Mouse (Mus musculus) MEL (cell line): ENCODE measurements around the gene Lect2.

Experiments
- CHD2 ChIP-seq: IDR thresholded peaks from 2 replicates; pipeline ENCODE4 v1.6.1; 2011; ENCODE audit warnings: low read length, improper control_type of control experiment
- CTCF ChIP-seq, 3 experiments: IDR thresholded peaks in 2 of 3; conservative IDR thresholded peaks in 1 of 3; 2 replicates each; pipeline ENCODE4 v1.5.1; 2011 to 2012; ENCODE audit warnings: low read length in 3 of 3, low read depth in 2 of 3, mild to moderate bottlenecking in 2 of 3, improper control_type of control experiment in 1 of 3, inconsistent platforms in 1 of 3, mixed read lengths in 1 of 3, moderate library complexity in 1 of 3; ENCODE audit not compliant: control insufficient read depth in 1 of 3, insufficient read depth in 1 of 3, poor library complexity in 1 of 3, severe bottlenecking in 1 of 3
- EP300 ChIP-seq, 2 experiments: IDR thresholded peaks; 2 replicates each; pipeline ENCODE4 v1.6.1; 2011; ENCODE audit warnings: improper control_type of control experiment in 2 of 2, low read length in 2 of 2, low read depth in 1 of 2, mild to moderate bottlenecking in 1 of 2
- MAX ChIP-seq: IDR thresholded peaks from 2 replicates; pipeline ENCODE4 v1.6.1; 2011; ENCODE audit warnings: low read length, improper control_type of control experiment
- MEF2A ChIP-seq: IDR thresholded peaks from 2 replicates; pipeline ENCODE4 v1.6.1; 2014; ENCODE audit warnings: low read depth, mild to moderate bottlenecking, inconsistent platforms, low read length, improper control_type of control experiment; ENCODE audit not compliant: poor library complexity, insufficient replicate concordance, severe bottlenecking; ENCODE audit errors: extremely low read depth
- TAL1 ChIP-seq: IDR thresholded peaks from 2 replicates; pipeline ENCODE4 v1.6.1; 2012; ENCODE audit warnings: mild to moderate bottlenecking, inconsistent platforms, low read length, moderate library complexity, mixed read lengths
- ZNF384 ChIP-seq: IDR thresholded peaks from 2 replicates; pipeline ENCODE4 v1.6.1; 2012; ENCODE audit warnings: low read depth, mild to moderate bottlenecking, inconsistent platforms, low read length, improper control_type of control experiment

DNA sequence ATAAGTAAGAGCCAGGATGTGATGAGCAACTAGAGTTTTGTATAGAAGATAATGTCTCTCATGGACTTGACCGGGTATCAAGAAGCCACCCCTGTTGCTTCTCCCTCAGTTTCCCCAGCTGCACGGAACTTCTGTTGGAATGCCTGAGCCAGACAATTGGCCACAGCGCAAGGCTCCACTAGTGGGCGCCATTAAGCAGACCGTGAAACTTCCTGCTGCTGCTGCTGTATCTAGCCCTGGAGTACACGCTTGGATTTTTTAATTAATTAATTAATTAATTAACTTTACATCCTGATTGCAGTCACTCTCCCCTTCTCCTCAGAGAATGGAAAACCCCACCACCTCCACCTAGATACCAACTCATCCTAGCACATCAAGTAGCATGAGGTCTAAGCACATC, 14.8 kb upstream of the Lect2 start:
- TF ChIP-seq ZNF384 (no peak), EP300 (IDR thresholded peaks at IDR 0.05; ENCODE audit: low read depth in 1 of 2, low read length in 2 of 2) (no peak), CTCF (IDR thresholded peaks at IDR 0.05 in 2 of 3, conservative IDR thresholded peaks at IDR 0.05 in 1 of 3; ENCODE audit: control insufficient read depth in 1 of 3, insufficient read depth in 1 of 3, low read depth in 2 of 3, low read length in 3 of 3, poor library complexity in 1 of 3, severe bottlenecking in 1 of 3) (no peak), MEF2A (no peak), MAX (no peak), TAL1 (no peak), CHD2 (no peak)
